Mouse (Mus musculus): ENCODE results near the gene Arid1b.

Arid1b gene

GRCm38 (mm10) chr17:5166175-5166574 lies 172.0 kb downstream of the Arid1b start:
- no peak for DNase-seq

- no peak for DNase-seq
Observed at GRCm38 (mm10) chr17:5168046-5168445, 173.9 kb downstream of the Arid1b start.

GRCm38 (mm10) chr17:5168640-5169039 lies 174.5 kb downstream of the Arid1b start:
- DNase-seq = no peak

- no peak for DNase-seq
Observed at GRCm38 (mm10) chr17:5170321-5170720, 176.2 kb downstream of the Arid1b start.

GRCm38 (mm10) chr17:5171467-5171866 lies 177.3 kb downstream of the Arid1b start:
- DNase-seq = no peak

- no peak for DNase-seq
Observed at GRCm38 (mm10) chr17:5174426-5175020, 180.4 kb downstream of the Arid1b start.

GRCm38 (mm10) chr17:5175535-5175934 lies 181.4 kb downstream of the Arid1b start:
- DNase-seq = no peak

- DNase-seq = no peak
Observed at GRCm38 (mm10) chr17:5176315-5176714, 182.2 kb downstream of the Arid1b start.

- peak; percentile 49 for DNase-seq
Observed at GRCm38 (mm10) chr17:5178534-5178933, 184.4 kb downstream of the Arid1b start.

GRCm38 (mm10) chr17:5179004-5179403 lies 184.9 kb downstream of the Arid1b start:
- DNase-seq = no peak

GRCm38 (mm10) chr17:5179412-5179811 lies 185.3 kb downstream of the Arid1b start:
- DNase-seq = no peak

- DNase-seq = no peak
Observed at GRCm38 (mm10) chr17:5179925-5180525, 185.9 kb downstream of the Arid1b start.

GRCm38 (mm10) chr17:5180925-5181324 lies 186.8 kb downstream of the Arid1b start:
- no peak for DNase-seq

GRCm38 (mm10) chr17:5182493-5182892 lies 188.4 kb downstream of the Arid1b start:
- no peak for DNase-seq

GRCm38 (mm10) chr17:5185501-5185900 lies 191.4 kb downstream of the Arid1b start:
- no peak for DNase-seq

GRCm38 (mm10) chr17:5187546-5187945 lies 193.4 kb downstream of the Arid1b start:
- DNase-seq = no peak

- DNase-seq = no peak
Observed at GRCm38 (mm10) chr17:5188400-5188799, 194.3 kb downstream of the Arid1b start.

- peak; percentile 98 for DNase-seq
Observed at GRCm38 (mm10) chr17:5189551-5190351, 195.6 kb downstream of the Arid1b start.

GRCm38 (mm10) chr17:5190367-5190766 lies 196.2 kb downstream of the Arid1b start:
- DNase-seq = peak; percentile 49

- no peak for DNase-seq
Observed at GRCm38 (mm10) chr17:5194157-5194916, 200.2 kb downstream of the Arid1b start.

- no peak for DNase-seq
Observed at GRCm38 (mm10) chr17:5195397-5195796, 201.3 kb downstream of the Arid1b start.

GRCm38 (mm10) chr17:5196005-5196404 lies 201.9 kb downstream of the Arid1b start:
- DNase-seq = no peak

- DNase-seq = no peak
Observed at GRCm38 (mm10) chr17:5196508-5196907, 202.4 kb downstream of the Arid1b start.
